Mouse (Mus musculus) retina, postnatal 7 days (tissue): Measurements from ENCODE around the gene Dclre1a.
"Not testable (repeated sequence)": the region's sequence is repeated elsewhere in the genome, so short reads cannot be mapped to it uniquely, and the experiment has no call there.

Experiments used
- DNase-seq: peaks from one replicate; pipeline ENCODE4 v3.0.0-alpha.2; 2012; ENCODE audit warnings: low read depth, low spot score

Gene Dclre1a

GRCm38 (mm10) chr19:56548230-56549032 is 409 bp upstream of the Dclre1a start, which contains the start of gene Nhlrc2:
TSS of gene Nhlrc2 (plus strand) at chr19:56548261.
- peak; percentile 84 for DNase-seq

- no peak for DNase-seq
Observed at GRCm38 (mm10) chr19:56546031-56546430, 2.0 kb downstream of the Dclre1a start.

- no peak for DNase-seq
Observed at GRCm38 (mm10) chr19:56544681-56545388, 3.2 kb downstream of the Dclre1a start.

GRCm38 (mm10) chr19:56543320-56543719 is 4.7 kb downstream of the Dclre1a start:
- DNase-seq = no peak

- DNase-seq = no peak
Observed at GRCm38 (mm10) chr19:56535765-56536164, 12.3 kb downstream of the Dclre1a start.

DNA sequence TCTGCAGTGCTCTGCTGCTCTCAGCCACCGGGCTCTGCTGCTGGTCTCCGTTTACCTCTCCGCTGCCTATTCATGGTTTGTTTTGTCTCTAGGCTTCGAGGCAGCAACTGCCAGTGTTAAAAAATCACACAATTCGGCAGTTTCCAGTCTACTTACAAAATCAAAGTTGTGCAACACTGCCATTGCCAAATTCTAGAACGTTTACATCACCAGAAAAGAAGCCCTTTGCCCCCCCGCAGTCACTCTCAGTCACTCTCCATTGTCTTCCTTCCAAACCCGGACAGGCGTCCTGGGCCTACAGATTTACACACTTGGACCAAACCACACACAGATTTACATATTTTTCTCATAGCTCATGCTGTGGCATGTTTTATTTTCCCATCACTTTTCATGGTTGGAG is 13.0 kb downstream of the Dclre1a start:
- no peak for DNase-seq

DNA sequence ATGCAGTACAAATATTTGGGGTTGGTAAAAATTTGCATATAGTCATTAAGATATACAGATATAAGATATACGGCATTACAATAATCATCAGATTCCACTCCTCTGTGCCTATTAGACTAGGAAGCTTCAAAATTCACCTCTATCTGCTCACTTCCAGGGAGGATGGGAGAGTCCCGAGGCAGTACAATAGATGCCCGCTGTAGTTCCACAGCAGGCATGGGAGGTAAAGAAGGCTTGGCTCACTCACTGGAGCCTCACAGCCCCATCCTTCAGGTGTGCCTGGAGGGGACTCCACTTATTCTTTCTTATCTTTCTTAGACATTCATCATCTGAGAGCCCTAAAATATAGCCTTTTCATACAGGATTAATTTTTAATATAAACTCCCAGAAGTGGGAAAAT is 13.7 kb downstream of the Dclre1a start:
- no peak for DNase-seq

GRCm38 (mm10) chr19:56533291-56534071 is 14.5 kb downstream of the Dclre1a start:
- DNase-seq = no peak

GRCm38 (mm10) chr19:56531251-56531650 is 16.8 kb downstream of the Dclre1a start:
- DNase-seq = no peak

- DNase-seq = not testable (repeated sequence)
Observed at GRCm38 (mm10) chr19:56530529-56530928, 17.5 kb downstream of the Dclre1a start.

GRCm38 (mm10) chr19:56519408-56519807 is 28.6 kb downstream of the Dclre1a start:
- not testable (repeated sequence) for DNase-seq

DNA sequence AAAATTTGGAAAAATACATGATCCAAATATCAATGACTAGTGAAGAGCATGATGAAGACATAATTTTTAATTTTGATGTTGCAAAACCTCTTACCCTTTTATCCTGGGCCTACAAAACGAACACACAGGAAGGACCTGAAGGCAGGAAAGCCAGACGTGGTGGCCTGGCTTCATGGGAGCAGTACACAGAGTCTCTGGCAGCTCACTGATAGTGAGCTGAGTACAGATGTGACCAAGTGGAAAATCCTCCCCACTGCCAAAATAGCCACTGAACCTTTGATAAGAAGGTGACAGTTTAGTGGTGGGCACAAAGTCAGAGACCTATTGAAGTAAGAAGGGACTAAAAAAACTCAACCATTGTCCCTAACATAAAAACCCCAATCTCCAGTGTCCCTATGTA is 34.5 kb downstream of the Dclre1a start:
- DNase-seq = not testable (repeated sequence)

DNA sequence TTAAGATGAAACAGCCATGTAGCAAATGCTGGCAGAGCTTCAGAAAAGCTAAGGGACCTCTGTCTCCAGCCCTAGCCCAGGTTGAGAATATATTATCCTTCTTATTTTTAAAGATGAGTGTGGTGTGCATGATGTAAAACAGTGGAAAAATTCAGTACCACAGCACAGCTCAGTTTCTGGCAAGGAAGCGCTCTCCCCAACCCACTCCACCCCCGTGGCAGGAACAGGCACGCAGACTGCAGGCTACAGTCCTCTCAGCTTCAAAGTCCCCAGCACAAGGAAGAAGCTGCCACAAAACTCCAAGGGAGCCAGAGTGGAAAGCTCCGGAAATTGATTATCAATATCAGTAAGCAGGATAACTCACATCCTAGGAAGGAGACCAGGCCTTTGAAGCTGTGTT is 36.8 kb downstream of the Dclre1a start:
- not testable (repeated sequence) for DNase-seq

- not testable (repeated sequence) for DNase-seq
Observed at GRCm38 (mm10) chr19:56503525-56503924, 44.5 kb downstream of the Dclre1a start.

- not testable (repeated sequence) for DNase-seq
Observed at GRCm38 (mm10) chr19:56503069-56503468, 45.0 kb downstream of the Dclre1a start.

DNA sequence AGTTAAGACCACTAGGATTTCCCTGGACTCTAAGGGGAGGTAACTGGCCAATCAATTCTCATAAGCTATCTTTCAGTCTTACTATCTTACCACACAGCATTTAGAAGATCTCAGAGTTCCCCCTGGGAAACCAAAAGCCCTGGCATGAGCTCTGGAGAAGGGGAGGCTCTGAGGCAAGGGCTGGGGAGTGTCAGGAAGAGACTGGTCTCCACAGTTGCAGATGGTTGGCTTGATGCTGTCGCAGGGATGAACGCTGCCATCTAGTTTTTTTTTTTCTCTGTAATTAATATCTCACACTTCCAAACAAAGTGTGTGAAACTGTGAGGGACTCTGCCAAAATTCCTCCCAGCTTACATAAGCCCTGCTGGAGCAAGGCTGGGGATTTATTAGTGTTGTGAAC is 53.9 kb downstream of the Dclre1a start:
- DNase-seq = not testable (repeated sequence)

DNA sequence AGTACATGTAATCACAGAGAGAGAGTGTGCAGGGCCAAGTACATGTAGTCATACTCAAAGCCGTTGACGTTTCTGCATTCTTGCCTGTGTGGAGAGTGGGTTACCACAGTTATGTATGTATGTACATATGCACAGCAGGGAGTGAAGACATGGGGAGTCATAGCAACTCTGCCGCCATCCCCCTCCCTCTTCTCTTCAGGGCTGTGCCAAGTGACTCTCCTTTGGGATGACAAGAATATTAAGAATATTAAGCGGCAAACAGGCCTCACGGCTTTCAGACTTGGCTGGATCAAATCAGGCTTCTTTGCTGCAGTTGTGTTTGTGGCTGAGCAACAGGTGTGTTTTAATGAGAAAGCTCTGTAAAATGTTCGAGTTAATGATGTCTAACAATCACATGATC is 58.4 kb downstream of the Dclre1a start:
- no peak for DNase-seq

DNA sequence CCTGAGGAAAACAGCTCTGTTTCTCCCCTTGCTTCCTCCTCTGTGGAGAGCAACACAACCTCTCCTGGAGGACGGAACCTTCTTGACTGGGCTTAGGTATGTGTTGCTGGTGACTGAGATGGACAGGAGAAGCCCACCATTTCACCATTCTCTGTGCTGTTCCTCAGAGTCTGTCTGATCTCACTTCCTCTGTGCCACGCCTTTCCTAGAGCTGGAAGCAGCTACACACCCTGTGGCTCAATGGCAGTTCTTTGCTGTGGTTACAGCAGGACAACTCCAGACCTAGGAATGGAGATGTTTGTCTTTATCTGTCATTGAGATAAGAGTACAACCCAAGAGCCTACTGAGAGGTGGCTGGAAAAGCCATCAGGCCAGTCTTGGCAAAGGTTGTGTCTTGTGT is 60.7 kb downstream of the Dclre1a start:
- DNase-seq = no peak

- DNase-seq = no peak
Observed at GRCm38 (mm10) chr19:56486926-56487325, 61.1 kb downstream of the Dclre1a start.

GRCm38 (mm10) chr19:56485376-56486271 is 62.4 kb downstream of the Dclre1a start:
- no peak for DNase-seq
